Mouse (Mus musculus) heart, adult 9 months (tissue): ENCODE results near the gene Inip.
A peak's percentile ranks its signal among the peaks of the same experiment; 100 is the strongest.

ENCODE experiments used
- DNase-seq, 2 experiments: peaks; one replicate each; pipeline ENCODE4 v3.0.0; 2022; ENCODE audit warnings: low spot score in 2 of 2

The Inip gene

DNA sequence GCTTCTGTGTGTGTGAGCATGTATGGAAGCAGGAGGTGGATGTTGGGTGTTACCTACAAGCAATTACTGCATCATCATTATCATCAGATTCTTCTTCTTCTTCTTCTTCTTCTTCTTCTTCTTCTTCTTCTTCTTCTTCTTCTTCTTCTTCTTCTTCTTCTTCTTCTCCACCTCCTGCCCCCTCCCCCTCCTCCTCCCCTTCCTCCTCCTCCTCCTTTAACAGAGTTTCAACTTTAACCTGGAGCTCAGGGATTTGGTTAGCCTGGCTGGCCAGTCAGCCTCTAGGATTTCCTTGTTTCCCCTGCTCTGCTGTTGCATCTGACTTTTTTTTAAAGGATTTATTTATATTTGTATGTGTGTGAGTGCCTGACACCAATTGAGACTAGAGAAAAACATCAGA lies at the start of gene Inip:
TSS of gene Inip (minus strand) at position 101 of the 400 bp plus-strand sequence.
- DNase-seq, result no peak

DNA sequence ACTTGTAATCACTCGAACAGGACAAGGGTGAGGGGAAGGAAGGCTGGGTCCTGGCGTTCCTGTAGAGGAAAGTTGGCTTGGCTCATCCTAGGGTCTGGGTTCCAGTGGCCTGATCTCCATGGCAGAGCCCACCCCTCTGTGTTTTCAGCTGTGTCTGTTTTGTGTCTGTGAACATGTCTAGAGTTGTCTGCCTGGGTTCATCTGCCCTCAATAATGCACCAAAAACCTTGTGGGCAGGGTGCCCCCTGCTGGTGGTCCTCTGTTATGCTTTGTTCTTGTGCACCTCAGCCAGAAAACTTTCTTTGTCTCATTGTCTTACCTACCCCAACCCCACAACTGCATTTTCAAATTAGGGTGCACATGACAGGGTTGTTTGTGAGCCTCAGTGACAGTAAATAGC lies 48.8 kb upstream of the Inip start:
- DNase-seq, result peak; percentile 30 to 61

DNA sequence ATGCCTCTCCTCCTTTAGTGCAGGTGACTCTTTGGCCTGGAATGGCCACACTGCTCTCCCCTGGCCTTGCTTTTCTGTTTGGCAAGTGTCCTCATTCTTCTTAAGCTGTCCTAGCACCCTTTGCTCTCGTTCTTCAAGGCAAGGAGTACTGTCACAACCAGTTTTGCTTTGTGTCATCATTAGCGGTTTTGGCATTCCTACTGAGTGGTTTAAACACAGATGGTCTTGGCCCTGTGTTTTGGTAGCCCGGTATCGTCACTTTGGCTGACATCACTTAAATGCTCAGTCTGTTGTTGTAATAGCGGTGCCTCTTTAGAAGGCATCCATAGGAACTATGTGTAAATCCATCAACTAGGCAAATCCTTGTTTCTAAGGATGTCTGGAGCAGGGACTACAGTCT lies 46.1 kb upstream of the Inip start:
- no peak for DNase-seq

DNA sequence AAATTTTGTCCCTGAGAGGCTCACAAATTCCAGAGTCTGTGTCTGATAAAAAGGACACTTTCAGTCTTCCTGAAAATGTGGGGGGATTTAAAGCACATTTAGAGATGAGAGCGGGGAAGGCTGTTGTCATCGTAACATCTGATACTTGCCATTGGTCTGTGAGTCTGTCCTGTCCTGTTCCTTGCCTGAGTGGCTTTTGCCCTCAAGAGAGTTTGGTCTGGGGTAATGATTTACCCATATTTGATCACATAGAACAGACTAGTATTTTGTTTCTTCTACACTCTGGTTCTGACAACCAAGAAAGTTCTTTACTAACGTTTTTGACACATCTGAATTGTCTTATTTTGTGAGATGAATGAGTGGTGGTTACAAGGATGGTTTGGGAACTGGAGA lies 43.9 kb upstream of the Inip start:
- DNase-seq, result no peak

- no peak for DNase-seq
Observed at GRCm38 (mm10) chr4:59844460-59845244, 43.3 kb upstream of the Inip start.

DNA sequence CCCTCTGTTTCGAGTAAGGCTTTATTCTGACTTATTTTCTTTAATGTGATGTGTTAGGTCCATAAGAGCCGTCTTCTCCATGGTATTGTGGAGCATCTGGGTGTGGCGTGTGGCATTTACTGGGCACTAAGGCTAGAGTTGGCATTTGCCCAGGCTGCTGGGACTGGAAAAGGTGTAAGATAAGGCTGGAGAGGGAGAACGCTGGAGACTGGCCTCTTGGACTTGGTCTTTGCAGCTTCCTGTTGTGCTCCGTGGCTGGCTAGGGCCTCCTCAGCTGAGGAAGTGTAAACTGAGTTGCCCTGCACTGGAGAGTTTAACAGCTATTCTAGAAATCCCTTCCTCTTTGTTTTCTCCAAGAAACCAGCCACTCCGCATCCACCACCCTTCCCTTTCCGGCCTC lies 36.3 kb upstream of the Inip start:
- DNase-seq, result peak; percentile 48 to 49

DNA sequence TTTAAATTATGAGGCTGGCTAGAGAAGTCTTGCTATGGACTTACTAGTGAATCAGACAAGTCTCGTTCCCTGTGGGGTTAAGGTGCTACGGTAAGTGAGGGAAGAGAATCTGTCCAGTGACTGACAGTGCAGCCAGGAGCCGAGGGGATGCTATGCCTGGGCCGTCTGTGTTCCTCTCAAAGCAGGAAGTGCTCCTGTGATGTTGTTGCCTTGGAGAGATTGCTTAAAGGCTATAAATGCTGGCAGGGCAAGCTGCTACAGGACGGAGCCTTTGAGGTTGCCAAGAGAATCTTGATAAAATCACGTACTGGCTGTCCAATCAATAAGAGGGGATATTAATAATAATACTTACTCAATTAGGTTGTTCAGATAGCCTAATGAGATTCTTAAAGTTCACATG lies 31.4 kb upstream of the Inip start:
- no peak for DNase-seq

DNA sequence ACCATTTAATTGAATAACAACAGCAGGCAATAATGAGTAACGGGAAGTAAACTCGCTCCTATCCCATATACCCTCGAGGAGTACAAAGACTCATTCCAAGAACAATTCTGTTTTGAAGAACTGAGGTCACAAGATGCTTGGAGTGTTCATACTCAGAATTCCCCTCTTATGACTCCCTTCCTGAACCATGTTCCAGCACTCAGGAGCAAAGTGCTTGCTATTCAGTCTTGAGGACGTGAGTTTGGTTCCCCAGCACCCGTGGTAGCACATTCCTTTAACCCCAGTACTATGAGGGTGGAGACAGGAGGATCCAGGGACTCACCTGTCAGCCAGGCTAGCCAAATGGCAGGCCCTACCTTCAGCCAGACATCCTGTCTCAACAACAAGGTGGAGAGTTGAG lies 29.6 kb upstream of the Inip start:
- no peak for DNase-seq

DNA sequence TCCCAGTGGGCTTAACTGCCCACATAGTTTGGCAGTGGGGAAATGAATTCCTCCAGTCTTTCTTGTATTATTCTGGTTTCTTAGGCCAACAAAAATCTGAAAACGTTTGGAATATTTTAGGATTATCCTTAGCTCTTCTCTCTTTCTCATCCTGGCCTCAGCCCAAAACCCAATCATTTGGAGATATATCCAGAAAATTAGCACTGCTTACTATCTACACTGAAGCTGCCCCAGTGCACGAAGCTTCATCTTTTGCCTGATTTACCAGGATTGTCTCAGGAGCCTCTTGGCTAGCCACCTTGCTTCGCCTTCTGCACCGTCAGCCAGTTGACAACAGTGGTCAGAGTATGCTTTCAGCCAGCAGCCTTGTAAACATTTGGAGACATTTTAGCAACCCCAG lies 27.7 kb upstream of the Inip start:
- no peak for DNase-seq

DNA sequence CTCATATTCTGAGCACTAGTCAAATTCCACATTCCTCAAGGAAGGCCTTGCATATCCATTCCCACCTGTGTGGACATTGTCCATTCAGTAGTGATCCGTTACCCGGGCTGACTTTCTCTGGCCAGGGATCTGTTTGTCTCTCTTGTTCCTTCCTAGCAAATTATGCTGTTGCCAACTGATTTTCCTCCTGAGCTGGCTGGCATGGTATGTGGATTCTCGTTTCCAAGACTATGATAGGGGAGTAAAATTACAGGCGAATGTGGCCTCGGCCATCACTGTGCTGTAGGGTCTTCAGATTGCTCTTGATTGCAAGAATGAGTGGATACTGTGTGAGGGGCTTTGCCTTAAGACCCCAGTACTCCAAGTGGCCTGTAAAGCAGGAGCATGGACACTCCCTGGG lies 25.0 kb upstream of the Inip start:
- DNase-seq, result no peak

GRCm38 (mm10) chr4:59825634-59826033 lies 24.2 kb upstream of the Inip start:
- no peak for DNase-seq

DNA sequence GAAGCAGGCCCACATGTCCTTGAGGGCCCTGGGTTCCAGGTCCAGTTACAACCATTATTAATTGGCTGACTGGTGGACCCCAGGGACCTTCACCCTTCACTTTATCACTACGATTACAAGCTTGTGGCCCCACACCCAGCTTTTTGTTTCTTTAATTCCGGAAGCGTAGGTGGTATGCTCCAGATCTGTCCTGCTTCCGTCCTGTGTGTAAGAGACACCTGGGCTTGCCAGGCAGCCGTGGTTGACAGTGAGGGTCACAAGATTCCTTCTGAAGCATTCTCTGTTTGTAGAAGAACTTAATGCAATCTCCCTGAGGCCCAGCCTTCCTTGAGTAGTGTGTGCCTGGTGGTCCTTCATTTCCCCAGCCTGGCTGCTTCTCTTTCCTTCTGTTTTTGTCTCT lies 23.5 kb upstream of the Inip start:
- no peak for DNase-seq

DNA sequence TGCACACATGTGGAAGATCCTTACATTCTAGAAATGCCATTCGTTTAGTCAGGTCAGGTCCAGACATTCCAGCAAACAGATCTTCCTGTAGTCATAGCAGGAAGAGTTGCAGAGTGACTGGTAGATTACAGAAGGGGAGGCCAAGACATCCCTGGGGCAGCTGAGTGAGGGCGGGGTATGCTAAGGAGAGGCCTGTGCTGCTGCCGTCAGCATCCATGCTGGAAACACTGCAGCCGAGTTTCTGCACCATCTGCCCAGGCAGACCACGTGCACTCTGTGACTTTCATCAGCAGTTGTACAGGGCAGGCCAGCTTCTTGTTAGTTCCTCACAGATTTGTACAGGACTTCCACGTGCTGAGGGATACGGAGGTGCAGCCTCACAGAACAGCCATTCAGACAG lies 22.1 kb upstream of the Inip start:
- peak; percentile 44 to 70 for DNase-seq

DNA sequence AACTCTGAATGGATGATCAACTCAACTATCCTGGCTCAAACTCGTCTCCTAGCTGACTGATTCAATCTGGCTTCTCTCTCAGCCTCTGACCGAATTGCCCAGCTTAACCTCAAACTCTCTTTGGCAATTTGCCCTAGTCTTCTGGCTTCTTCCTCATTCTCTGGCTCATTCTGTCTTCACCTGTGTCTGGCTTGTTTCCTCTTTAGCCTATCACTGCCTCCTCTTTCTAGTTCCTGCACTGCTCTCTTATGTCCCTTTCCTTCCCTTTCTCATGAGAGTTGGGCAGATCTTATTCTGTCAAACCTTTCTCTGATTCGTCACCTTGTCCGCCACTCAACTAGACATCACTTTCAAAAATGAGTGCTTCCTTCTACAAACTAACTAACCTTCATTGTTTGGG lies 20.7 kb upstream of the Inip start:
- DNase-seq, result no peak

DNA sequence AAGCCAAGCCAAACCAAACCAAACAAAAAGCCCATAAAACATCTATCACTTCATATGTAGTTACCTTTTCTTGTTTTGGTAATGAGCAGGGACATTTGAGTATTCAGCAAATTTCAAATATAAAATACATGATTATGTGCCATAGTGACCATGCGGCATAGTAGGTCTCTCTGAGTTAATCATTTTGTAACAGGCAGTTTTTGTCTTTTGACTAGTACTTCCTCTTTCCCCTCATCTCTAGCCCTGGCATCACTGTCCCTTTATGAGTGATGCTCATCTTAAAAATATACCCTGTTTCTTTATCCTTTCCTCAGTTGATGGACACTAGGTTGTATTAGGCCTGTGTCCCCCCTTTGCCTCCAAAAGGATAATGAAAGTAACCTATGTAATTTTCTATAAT lies 20.1 kb upstream of the Inip start:
- DNase-seq, result no peak

- no peak for DNase-seq
Observed at GRCm38 (mm10) chr4:59819477-59820022, 18.2 kb upstream of the Inip start.

DNA sequence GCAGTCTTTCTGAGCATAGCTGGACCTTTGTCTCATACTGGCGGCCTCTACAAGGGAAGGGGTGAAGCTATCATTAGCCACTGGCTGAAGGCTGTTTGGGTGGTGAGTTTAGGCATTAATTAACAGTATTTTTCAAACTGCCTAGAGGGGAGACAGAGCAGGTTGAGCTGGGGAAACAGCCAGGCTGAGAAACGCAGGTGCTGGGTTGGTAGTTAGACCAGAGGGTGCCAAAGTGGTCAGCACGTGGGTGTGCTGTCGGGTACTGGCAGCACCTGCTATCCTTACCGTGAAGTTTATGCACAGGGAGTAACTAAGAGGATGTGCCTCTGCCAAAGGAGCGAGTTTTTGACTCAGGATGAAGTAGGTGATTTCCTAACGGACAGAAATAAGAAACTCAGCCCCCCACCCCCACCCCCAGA lies 17.7 kb upstream of the Inip start:
- DNase-seq, result no peak

DNA sequence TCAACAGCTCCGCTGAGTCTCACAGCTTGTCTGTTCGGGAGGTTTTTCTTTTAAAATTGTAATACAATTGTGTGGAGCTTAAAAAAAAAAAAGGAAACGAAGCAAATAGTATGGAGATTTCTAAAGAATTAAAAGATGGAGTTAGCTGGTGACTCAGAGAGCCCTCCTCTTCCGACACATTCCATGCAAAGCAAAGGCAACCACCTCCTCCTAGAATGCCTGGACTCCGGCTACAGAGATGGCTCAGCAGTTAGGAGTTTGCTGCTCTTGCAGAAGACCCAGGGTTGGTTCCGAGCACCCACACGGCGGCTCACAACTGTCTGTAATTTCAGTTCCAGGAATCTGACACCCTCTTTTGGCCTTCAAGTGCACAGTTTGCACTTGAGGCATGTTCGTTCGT lies 17.1 kb upstream of the Inip start:
- DNase-seq, result no peak

GRCm38 (mm10) chr4:59817790-59818189 lies 16.4 kb upstream of the Inip start:
- DNase-seq, result no peak

GRCm38 (mm10) chr4:59816477-59816876 lies 15.1 kb upstream of the Inip start:
- no peak for DNase-seq

DNA sequence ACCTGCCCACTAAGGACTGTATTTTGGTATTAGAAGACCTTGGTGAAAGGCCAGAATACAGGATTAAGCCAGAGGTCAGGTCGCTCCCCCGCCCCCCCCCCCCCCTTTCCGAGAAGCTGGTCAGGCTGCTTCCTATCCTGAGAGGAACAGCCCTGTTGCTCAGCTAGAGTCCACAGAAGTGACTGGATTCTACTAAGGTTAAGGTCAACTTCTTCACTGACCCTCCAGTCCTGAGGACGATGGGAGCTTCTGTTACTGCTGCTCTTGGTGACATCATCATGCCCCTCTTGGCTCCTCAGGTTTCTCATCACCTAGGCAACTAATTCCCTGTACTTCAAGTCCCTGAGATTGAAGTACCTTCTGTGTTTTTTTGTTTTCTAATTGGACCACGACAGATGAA lies 14.6 kb upstream of the Inip start:
- DNase-seq, result no peak

GRCm38 (mm10) chr4:59815121-59815810 lies 13.9 kb upstream of the Inip start:
- no peak for DNase-seq

DNA sequence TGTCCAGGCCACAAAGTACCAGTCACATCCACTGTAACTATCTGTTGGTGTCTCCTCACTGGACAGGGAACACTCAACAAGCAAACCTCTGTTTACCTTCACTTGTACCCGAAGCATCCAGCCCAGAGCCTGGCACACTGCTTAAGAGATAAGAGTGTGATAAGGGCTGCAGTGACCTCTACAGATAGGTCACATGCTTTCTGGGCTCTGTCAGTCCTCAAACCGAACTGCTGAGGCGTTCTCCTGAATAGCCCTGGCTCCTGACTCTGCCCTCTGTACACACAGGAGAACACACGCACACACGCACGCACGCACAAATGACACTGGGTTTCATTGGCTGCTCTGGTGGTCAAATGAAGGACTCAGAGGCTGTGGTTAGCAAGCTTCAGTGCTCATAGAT lies 12.7 kb upstream of the Inip start:
- peak in 1 of 2 experiments; percentile 28 for DNase-seq
